Mouse (Mus musculus) kidney, postnatal 0 days (tissue): ENCODE results near the gene Abhd6. TPM values are rescaled to one million over a fixed set of nuclear protein-coding genes. Genes with fewer than 3 reads are reported as not detected.
A peak's percentile ranks its signal among the peaks of the same experiment; 100 is the strongest.

Experiments used
- ATAC-seq: fragments of 200-750 bp; cut with Nextera tagmentation; replicated peaks from 2 replicates; pipeline ENCODE4 v1.8.0; 2017; ENCODE audit warnings: low read depth, moderate number of reproducible peaks, moderate TSS enrichment, moderate library complexity; ENCODE audit not compliant: low FRiP score
- DNase-seq: peaks from one replicate; pipeline ENCODE4 v3.0.0-alpha.2; 2016; ENCODE audit warnings: low spot score
- H3K27ac ChIP-seq: fragments of 300-500 bp; sonication (generic); 2 replicates; pipeline ENCODE4 v1.5.1; 2014; ENCODE audit warnings: mild to moderate bottlenecking
- H3K27me3 ChIP-seq: fragments of 300-500 bp; sonication (generic); 2 replicates; pipeline ENCODE4 v1.6.1; 2014; ENCODE audit warnings: low read length, mixed read lengths; ENCODE audit not compliant: insufficient read depth
- H3K36me3 ChIP-seq: fragments of 300-500 bp; sonication (generic); 2 replicates; pipeline ENCODE4 v1.6.1; 2014; ENCODE audit warnings: low read length, mixed read lengths; ENCODE audit not compliant: insufficient read depth
- H3K4me1 ChIP-seq: fragments of 300-500 bp; sonication (generic); replicated peaks from 2 replicates; pipeline ENCODE4 v1.6.1; 2014; ENCODE audit warnings: antibody characterized with exemption, low read length, mixed read lengths; ENCODE audit not compliant: insufficient read depth
- H3K4me2 ChIP-seq: fragments of 300-500 bp; sonication (generic); 2 replicates; pipeline ENCODE4 v1.6.1; 2014; ENCODE audit warnings: mild to moderate bottlenecking, low read length, moderate library complexity, mixed read lengths
- H3K4me3 ChIP-seq: fragments of 300-500 bp; sonication (generic); replicated peaks from 2 replicates; pipeline ENCODE4 v1.5.1; 2014; ENCODE audit warnings: low read depth, low read length
- H3K9ac ChIP-seq: fragments of 300-500 bp; sonication (generic); 2 replicates; pipeline ENCODE4 v1.6.1; 2014; ENCODE audit warnings: low read depth, low read length
- H3K9me3 ChIP-seq: fragments of 300-500 bp; sonication (generic); replicated peaks from 2 replicates; pipeline ENCODE4 v1.6.1; 2016; ENCODE audit warnings: low read length, inconsistent platforms, mixed read lengths
- CTCF ChIP-seq: IDR thresholded peaks from 2 replicates; pipeline ENCODE4 v1.5.1; 2016; ENCODE audit warnings: antibody characterized with exemption, low read depth, mild to moderate bottlenecking, moderate library complexity
- WGBS: fragments of 180-500 bp; shearing (Covaris S2); extraction: QIAGEN DNeasy Blood & Tissue Kit; methylation state at CpG from one replicate; pipeline ENCODE4 v1.1.7; 2014; 5-methylcytosine and 5-hydroxymethylcytosine counted together
- polyA plus RNA-seq: library from polyadenylated mRNA; unstranded; fragments of >200 nt; fragmentation: Nextera tagmentation; extraction: Ambion mirVana; gene quantifications from 2 replicates; pipeline ENCODE4 v1.2.1, GENCODE M21; 2015

The Abhd6 gene
- polyA plus RNA-seq, 1 experiment from 2014 or later, result 41.6 TPM

GRCm38 (mm10) chr14:8097978-8098686 lies 95.4 kb downstream of the Abhd6 start, which contains the start of gene Pxk:
Gene Pxk, plus strand, starts transcription at chr14:8098211.
- Histone ChIP-seq H3K9me3 (no peaks in the 10 kb centered on the region), H3K4me1 (peaks cover 12% of the 10 kb centered on the region), H3K36me3 (no peaks in the 10 kb centered on the region), H3K27me3 (no peaks in the 10 kb centered on the region), H3K4me2 (peak within 1 kb of the TSS; percentile 79), H3K9ac (peak within 1 kb of the TSS; percentile 78), H3K27ac (peak within 1 kb of the TSS; percentile 79), H3K4me3 (peak within 1 kb of the TSS; percentile 74)
- peak; percentile 92 for DNase-seq
- ATAC-seq, result peak; percentile 90
- under 1% methylated on average over 58 of the region's 89 CpGs for WGBS
- TF ChIP-seq CTCF, result no peak

GRCm38 (mm10) chr14:8098687-8098995 lies 95.9 kb downstream of the Abhd6 start:
- peak overlapping the region; percentile 78 for H3K9ac ChIP-seq
- peaks cover 12% of the 10 kb centered on the region for H3K4me1 ChIP-seq
- H3K4me2 ChIP-seq, result peak overlapping the region; percentile 79
- ATAC-seq (no peak), DNase-seq (peak; percentile 61)
- 5% methylated on average over 5 of the region's 5 CpGs for WGBS
- H3K36me3 ChIP-seq, result no peaks in the 10 kb centered on the region
- no peaks in the 10 kb centered on the region for H3K27me3 ChIP-seq
- peak overlapping the region; percentile 79 for H3K27ac ChIP-seq
- no peaks in the 10 kb centered on the region for H3K9me3 ChIP-seq
- peak overlapping the region; percentile 74 for H3K4me3 ChIP-seq
- no peak for TF ChIP-seq CTCF

DNA sequence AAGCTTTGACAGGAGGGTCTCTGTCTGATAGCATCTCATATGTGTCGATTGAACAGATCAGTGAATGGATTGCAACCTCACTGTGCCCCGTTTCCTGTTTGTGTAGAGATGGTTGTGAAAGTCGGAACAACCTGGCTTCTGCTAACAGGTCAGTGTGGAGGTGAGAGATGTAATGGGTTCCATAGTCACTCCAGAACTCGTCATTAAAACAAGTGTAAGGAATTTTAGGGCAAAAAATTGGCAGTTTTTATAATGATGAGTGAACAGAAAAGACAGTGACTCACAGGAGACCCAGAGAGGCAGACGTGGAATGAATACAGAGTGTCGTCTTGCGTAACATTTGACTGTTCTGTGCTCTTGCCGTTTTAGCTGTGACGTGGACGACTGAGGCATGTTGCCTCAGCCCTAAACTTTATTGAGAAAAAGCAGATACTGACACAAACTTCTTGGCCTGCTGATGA lies 96.9 kb downstream of the Abhd6 start:
- no peaks in the 10 kb centered on the region for H3K9me3 ChIP-seq
- H3K36me3 ChIP-seq, result no peaks in the 10 kb centered on the region
- H3K27ac ChIP-seq, result no peak overlapping the region
- DNase-seq, result no peak
- WGBS, result 52% methylated on average over 10 of the region's 10 CpGs
- H3K4me3 ChIP-seq, result peak overlapping the region; percentile 74; the same call in 1 of the 2 replicates
- 0 out of 2 replicates have a peak overlapping the region, but pooled peaks have one; percentile 4 for H3K9ac ChIP-seq
- TF ChIP-seq CTCF, result no peak
- no peak for ATAC-seq
- H3K27me3 ChIP-seq, result no peaks in the 10 kb centered on the region
- H3K4me2 ChIP-seq, result peak overlapping the region; percentile 79; the same call in 1 of the 2 replicates
- H3K4me1 ChIP-seq, result peaks cover 12% of the 10 kb centered on the region

DNA sequence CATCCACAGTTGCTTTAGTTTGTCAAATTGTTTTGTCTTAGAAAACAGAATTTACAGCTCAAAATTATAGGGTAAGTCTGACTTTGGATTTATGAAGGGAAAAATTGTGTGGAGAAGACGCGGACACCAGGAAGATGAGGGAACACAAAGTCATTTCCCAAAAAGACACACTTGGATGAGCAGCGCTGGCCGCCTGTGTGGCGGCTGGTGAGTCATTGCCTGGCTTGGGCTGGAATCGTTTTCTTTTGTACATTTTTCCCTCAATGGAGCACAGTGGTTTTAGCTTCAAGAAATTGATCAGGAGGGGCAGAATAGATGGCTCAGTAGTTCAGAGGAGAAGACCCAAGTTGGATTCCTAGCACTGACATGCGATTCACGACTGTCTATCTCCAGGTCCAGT lies 99.2 kb downstream of the Abhd6 start:
- 67% methylated on average over 8 of the region's 8 CpGs for WGBS
- H3K9me3 ChIP-seq, result no peaks in the 10 kb centered on the region
- no peak for DNase-seq
- H3K4me1 ChIP-seq, result peaks cover 12% of the 10 kb centered on the region
- H3K9ac ChIP-seq, result no peak overlapping the region
- H3K27me3 ChIP-seq, result no peaks in the 10 kb centered on the region
- ATAC-seq, result no peak
- no peak for TF ChIP-seq CTCF
- H3K4me2 ChIP-seq, result no peak overlapping the region
- no peak overlapping the region for H3K4me3 ChIP-seq
- H3K27ac ChIP-seq, result 0 out of 2 replicates have a peak overlapping the region, but pooled peaks have one; percentile 33
- H3K36me3 ChIP-seq, result 0 out of 2 replicates have a peak, but pooled peaks cover 3% of the 10 kb centered on the region

DNA sequence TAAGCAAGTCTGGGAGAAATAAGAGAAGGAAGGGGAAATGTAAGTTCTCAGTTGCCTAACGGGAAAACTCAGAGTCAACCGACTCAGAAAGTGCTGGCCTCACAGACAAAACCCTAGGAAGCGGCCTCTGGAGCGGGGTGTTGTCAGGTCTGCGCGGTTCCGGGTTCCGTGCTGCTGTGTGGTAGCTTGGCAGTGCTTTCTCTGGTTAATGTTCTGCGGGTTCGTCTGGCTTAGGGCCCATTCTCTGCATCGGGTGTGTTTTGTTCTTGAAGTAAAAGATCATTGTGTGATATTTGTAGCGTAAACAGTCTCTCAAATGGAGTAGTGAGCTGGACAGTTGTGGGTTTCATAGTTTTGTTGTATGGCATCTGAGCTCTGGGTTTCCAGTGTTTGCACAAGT lies 100.0 kb downstream of the Abhd6 start:
- no peak for TF ChIP-seq CTCF
- Histone ChIP-seq H3K27me3 (no peaks in the 10 kb centered on the region), H3K9ac (no peak overlapping the region), H3K4me1 (peaks cover 12% of the 10 kb centered on the region), H3K36me3 (0 out of 2 replicates have a peak, but pooled peaks cover 5% of the 10 kb centered on the region), H3K9me3 (no peaks in the 10 kb centered on the region), H3K27ac (0 out of 2 replicates have a peak overlapping the region, but pooled peaks have one; percentile 32), H3K4me2 (no peak overlapping the region), H3K4me3 (no peak overlapping the region)
- WGBS, result 67% methylated on average over 12 of the region's 12 CpGs
- ATAC-seq (no peak), DNase-seq (no peak)

Other genes with a start within 250 kb of the Abhd6 start
- not detected in 2 replicates for gene Gm26661, start 211.3 kb upstream of the Abhd6 start, polyA plus RNA-seq
- 10.7 and 12.7 TPM in 2 replicates for gene Flnb, start 184.9 kb upstream of the Abhd6 start, polyA plus RNA-seq
- gene Gm45521, start 45.6 kb upstream of the Abhd6 start, polyA plus RNA-seq, result not detected in 2 replicates
- 0.25 and 0.26 TPM in 2 replicates for gene Dnase1l3, start 8.3 kb upstream of the Abhd6 start, polyA plus RNA-seq
- gene Rpp14, start 77.5 kb downstream of the Abhd6 start, polyA plus RNA-seq, result 58.9 and 61.8 TPM in 2 replicates
- gene Pxk, start 95.3 kb downstream of the Abhd6 start, polyA plus RNA-seq, result 39.4 and 41.7 TPM in 2 replicates
- gene Pdhb, start 170.1 kb downstream of the Abhd6 start, polyA plus RNA-seq, result 318 and 322 TPM in 2 replicates
- 30.2 and 34.1 TPM in 2 replicates for gene Kctd6, start 211.2 kb downstream of the Abhd6 start, polyA plus RNA-seq